Mouse (Mus musculus) embryonic facial prominence, embryonic 11.5 days (tissue): ENCODE data around the gene Abracl. TPM values are rescaled to one million over a fixed set of nuclear protein-coding genes. Genes with fewer than 3 reads are reported as not detected.

ENCODE experiments used
- ATAC-seq: fragments of 200-750 bp; cut with Nextera tagmentation; replicated peaks from 2 replicates; pipeline ENCODE4 v1.8.0; 2017; ENCODE audit warnings: low read depth; ENCODE audit not compliant: insufficient number of reproducible peaks, low FRiP score, low TSS enrichment
- DNase-seq: peaks from one replicate; pipeline ENCODE4 v3.0.0-alpha.2; 2015; ENCODE audit warnings: low spot score
- H3K27ac ChIP-seq: fragments of 300-500 bp; sonication (generic); replicated peaks from 2 replicates; pipeline ENCODE4 v1.5.1; 2014; ENCODE audit warnings: mild to moderate bottlenecking, low read depth, low read length, control low read depth
- H3K27me3 ChIP-seq: fragments of 300-500 bp; sonication (generic); 2 replicates; pipeline ENCODE4 v1.6.1; 2014; ENCODE audit warnings: mild to moderate bottlenecking, low read length, moderate library complexity, mixed read lengths; ENCODE audit not compliant: control insufficient read depth, insufficient read depth
- H3K36me3 ChIP-seq: fragments of 300-500 bp; sonication (generic); replicated peaks from 2 replicates; pipeline ENCODE4 v1.6.1; 2014; ENCODE audit warnings: low read depth, mild to moderate bottlenecking, low read length, moderate library complexity, mixed read lengths; ENCODE audit not compliant: control insufficient read depth, insufficient read depth
- H3K4me1 ChIP-seq: fragments of 300-500 bp; sonication (generic); 2 replicates; pipeline ENCODE4 v1.6.1; 2014; ENCODE audit warnings: low read length, mixed read lengths; ENCODE audit not compliant: control insufficient read depth, insufficient read depth
- H3K4me2 ChIP-seq: fragments of 300-500 bp; sonication (generic); 2 replicates; pipeline ENCODE4 v1.6.1; 2014; ENCODE audit warnings: low read depth, mild to moderate bottlenecking, control low read depth, low read length, moderate library complexity
- H3K4me3 ChIP-seq: fragments of 300-500 bp; sonication (generic); 2 replicates; pipeline ENCODE4 v1.5.1; 2014; ENCODE audit warnings: low read depth, low read length, control low read depth
- H3K9ac ChIP-seq: fragments of 300-500 bp; sonication (generic); replicated peaks from 2 replicates; pipeline ENCODE4 v1.6.1; 2014; ENCODE audit warnings: mild to moderate bottlenecking, control low read depth, low read length
- H3K9me3 ChIP-seq: fragments of 300-500 bp; sonication (generic); replicated peaks from 2 replicates; pipeline ENCODE4 v1.6.1; 2016; ENCODE audit warnings: mild to moderate bottlenecking, low read length, inconsistent platforms, mixed read lengths; ENCODE audit not compliant: control insufficient read depth
- WGBS: fragments of 180-500 bp; shearing (Covaris S2); extraction: QIAGEN DNeasy Blood & Tissue Kit; methylation state at CpG from one replicate; pipeline ENCODE4 v1.1.7; 2014; 5-methylcytosine and 5-hydroxymethylcytosine counted together
- polyA plus RNA-seq: library from polyadenylated mRNA; unstranded; fragments of >200 nt; fragmentation: Nextera tagmentation; extraction: Ambion mirVana; gene quantifications from 2 replicates; pipeline ENCODE4 v1.2.1, GENCODE M21; 2014

Abracl gene
- polyA plus RNA-seq, 1 experiment from 2014 or later, result 208 TPM

DNA sequence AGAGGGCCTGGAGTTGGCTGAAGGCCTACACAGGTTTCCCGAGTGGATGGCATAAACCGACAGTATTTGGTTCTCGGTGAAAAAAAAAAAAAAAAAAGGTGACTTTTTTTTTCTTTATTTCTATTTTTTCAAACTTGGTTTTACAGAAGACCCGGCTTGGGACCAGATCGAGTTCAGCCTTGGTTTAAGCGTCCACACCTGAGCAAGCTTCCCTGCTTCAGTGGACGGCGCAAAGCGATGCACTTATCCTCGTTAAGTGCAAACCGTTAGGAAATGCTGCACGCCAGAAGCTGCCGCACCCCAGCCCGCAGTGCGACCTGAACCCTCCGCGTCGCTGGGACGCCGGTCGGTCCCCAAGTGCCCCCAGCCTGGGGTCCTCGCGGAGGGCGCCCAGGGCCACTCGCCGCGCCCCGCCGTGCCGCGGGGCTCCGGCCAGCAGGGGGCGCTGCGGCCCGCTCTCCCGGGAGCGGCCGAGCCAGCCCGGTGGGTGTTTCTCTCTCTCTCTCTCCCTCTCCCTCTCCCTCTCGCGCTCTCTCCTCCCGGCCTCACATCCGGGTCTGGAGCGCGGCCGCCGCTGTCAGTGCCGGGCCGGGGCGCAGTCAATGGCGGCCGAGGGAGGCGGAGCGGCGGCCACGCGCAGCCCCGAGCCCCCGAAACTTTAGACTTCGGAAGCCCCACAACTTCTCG, 32.1 kb upstream of the Abracl start:
- no peaks in the 10 kb centered on the region for H3K36me3 ChIP-seq
- peak overlapping the region; percentile 83 for H3K27ac ChIP-seq
- 1% methylated on average over 59 of the region's 61 CpGs for WGBS
- peak; percentile 90 for DNase-seq
- no peaks in the 10 kb centered on the region for H3K27me3 ChIP-seq
- peak overlapping the region; percentile 95 for H3K9ac ChIP-seq
- peak overlapping the region; percentile 67 for H3K4me2 ChIP-seq
- peak overlapping the region; percentile 95 for H3K4me3 ChIP-seq
- ATAC-seq, result peak; percentile 97
- no peaks in the 10 kb centered on the region for H3K9me3 ChIP-seq
- H3K4me1 ChIP-seq, result 0 out of 2 replicates have a peak, but pooled peaks cover 3% of the 10 kb centered on the region

DNA sequence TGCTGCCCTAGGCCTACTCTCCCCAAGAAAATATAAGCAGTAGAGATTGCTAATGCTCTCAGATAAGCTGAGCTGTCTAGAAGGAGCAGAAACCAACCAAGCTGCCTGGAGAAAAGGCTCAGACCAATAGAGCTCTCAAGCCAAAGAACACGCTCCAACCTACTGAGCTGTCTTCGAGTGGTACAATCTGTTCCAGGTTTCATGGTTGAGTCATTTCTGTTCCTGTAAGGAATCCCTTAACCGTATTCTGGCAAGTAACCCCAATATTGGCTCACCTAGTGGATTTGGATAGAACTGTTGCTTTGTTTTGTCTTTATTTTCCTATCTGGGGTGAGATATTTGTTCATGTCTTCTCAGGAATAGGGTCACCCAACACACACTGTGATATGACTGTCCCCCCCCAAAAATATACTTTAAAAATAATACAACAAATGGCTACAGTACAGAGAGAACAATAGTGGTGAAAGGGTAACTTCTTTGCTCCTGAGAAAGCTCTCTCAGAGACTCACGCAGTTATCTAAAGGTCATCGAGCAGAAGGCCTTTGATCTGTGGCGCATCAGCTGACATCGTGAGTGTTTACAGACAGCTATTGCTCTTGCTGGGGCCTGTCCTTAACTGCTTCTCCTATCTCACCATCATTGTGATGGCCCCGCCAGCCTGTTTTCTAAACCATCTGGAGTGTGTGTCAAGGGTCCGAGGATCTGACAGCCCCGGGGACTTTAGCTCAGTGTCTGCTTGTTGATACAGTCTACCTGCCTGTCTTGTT, 24.5 kb upstream of the Abracl start:
- Histone ChIP-seq H3K27ac (no peak overlapping the region), H3K9me3 (no peaks in the 10 kb centered on the region), H3K4me1 (no peaks in the 10 kb centered on the region), H3K36me3 (no peaks in the 10 kb centered on the region), H3K4me2 (no peak overlapping the region), H3K4me3 (no peak overlapping the region), H3K9ac (no peak overlapping the region), H3K27me3 (no peaks in the 10 kb centered on the region)
- DNase-seq, result no peak
- WGBS, result 77% methylated on average over 10 of the region's 10 CpGs
- ATAC-seq, result no peak

DNA sequence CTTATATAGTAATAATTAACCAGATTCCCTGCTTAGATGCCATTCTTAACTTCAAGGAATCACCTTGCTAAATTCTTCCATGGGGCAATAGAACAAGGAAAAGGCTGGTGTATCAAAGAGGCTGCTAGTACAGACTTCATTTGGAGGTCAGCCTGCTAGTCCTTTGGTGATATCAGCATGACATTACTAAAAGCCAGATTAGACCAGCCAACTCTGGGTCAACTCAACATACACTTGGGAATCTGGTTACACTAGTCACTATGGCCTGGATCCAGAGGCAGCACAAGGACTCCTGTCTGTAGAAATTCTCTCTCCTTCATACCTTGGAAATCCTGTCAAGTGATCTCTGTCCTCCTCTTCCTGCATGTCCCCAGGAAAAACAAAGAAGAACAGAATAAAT, 23.3 kb upstream of the Abracl start:
- no peaks in the 10 kb centered on the region for H3K36me3 ChIP-seq
- H3K9me3 ChIP-seq, result no peaks in the 10 kb centered on the region
- H3K27me3 ChIP-seq, result no peaks in the 10 kb centered on the region
- no peak overlapping the region for H3K4me3 ChIP-seq
- no peak overlapping the region for H3K9ac ChIP-seq
- H3K4me1 ChIP-seq, result no peaks in the 10 kb centered on the region
- no peak overlapping the region for H3K27ac ChIP-seq
- no peak overlapping the region for H3K4me2 ChIP-seq
- DNase-seq (no peak), ATAC-seq (no peak)

DNA sequence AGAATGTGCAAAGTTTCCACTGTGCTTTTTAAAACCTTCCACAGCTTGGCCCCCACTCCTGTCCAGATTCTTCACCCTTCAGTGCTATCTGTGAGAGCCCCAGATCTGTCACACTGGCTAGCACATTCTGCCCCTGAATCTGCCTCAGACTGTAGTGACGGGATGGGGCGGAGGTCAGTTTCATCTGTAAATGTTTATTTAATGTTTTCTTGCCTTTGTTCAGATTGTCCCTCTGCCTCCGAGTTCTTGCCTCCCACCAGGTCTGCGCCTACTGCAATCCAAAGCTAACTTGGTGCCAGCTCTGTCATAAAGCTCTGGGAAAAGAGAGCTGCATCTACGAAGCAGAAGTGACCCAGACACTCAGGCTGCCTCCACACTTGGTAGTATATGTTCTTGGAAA, 13.8 kb upstream of the Abracl start:
- ATAC-seq (no peak), DNase-seq (no peak)
- Histone ChIP-seq H3K27me3 (no peaks in the 10 kb centered on the region), H3K9ac (no peak overlapping the region), H3K4me2 (no peak overlapping the region), H3K27ac (no peak overlapping the region), H3K9me3 (no peaks in the 10 kb centered on the region), H3K4me1 (no peaks in the 10 kb centered on the region), H3K4me3 (no peak overlapping the region), H3K36me3 (no peaks in the 10 kb centered on the region)
- 77% methylated on average over 5 of the region's 5 CpGs for WGBS

DNA sequence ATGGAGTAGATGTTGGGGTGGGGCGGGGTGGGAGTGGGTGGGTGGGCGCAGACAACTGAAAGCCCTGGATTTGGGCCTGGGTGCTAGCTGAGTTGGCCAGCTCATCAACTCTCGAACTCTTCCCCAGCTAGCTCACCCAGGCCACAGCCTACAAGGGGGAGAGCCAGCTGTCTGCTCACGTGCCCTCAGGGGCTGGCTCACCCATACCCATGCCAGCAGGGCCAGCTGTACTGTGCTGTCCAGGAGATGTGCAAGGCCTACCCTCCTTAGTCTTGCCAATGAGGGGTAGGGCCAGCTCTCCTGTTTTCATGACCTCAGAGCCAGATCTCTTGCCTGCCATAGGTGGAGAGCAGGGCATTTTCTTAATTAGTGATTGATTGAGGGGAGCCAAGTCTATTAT, 11.3 kb upstream of the Abracl start:
- H3K27me3 ChIP-seq, result no peaks in the 10 kb centered on the region
- H3K4me3 ChIP-seq, result no peak overlapping the region
- no peak overlapping the region for H3K9ac ChIP-seq
- 80% methylated on average over 4 of the region's 4 CpGs for WGBS
- H3K4me2 ChIP-seq, result no peak overlapping the region
- H3K36me3 ChIP-seq, result no peaks in the 10 kb centered on the region
- DNase-seq (no peak), ATAC-seq (no peak)
- no peaks in the 10 kb centered on the region for H3K4me1 ChIP-seq
- no peaks in the 10 kb centered on the region for H3K9me3 ChIP-seq
- H3K27ac ChIP-seq, result no peak overlapping the region

DNA sequence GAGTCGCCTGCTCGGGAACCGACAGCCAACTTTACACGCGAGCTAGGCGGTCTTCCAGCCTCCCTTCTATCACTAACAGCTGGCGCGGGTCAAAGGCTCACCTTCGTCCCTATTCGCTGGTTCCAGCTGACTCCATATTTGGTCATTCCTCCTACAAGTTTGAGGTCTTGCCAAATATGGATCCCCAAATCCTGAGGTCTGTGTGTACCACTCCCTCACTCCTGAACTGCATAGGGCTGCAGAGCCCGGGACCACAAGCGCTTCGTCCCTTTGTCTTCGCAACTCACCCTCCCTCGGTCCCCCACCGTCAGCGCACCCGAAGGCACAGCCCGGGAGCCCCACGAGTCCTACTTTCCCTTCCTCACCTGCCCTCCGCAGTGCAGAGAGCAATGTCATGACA, 776 bp downstream of the Abracl start:
- peak; percentile 77 for ATAC-seq
- under 1% methylated on average over 21 of the region's 21 CpGs for WGBS

DNA sequence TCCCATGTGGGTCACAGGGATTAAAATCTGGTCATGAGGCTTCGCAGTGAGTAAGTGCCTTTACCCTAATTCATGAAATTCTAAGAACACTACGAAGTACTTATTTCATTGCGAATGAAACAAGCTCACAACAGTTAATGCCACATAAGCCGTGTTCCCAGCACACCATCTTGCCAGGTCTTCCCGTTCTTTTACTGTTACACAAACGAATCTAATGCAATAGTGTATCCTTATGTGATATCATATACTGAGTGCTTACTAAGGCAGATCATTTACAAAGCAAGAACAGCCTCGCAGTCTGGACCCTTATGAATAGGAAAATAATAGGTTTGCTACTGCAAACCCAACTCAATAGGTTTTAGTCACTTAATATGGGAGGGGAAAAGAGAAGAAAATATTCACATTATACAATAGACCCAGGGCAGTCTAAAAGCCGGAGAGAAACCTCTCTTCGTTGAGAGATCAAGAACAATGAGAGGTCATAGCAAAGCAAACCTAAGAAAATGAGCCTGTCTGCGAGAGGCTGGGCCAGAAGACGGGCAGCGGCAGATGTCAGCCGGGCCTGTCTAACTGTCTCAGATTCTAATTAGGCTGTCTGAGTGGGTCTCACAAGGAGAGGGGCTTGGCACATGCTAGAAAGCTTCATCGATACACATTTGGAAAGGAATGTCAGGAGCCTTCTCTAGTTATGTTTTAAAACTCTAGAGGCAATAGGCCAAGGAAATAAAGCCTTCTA, 1.3 kb downstream of the Abracl start:
- no peaks in the 10 kb centered on the region for H3K9me3 ChIP-seq
- WGBS, result 39% methylated on average over 14 of the region's 14 CpGs
- DNase-seq (peak; percentile 7), ATAC-seq (peak; percentile 19; the same call in 1 of the 2 replicates)
- H3K27ac ChIP-seq, result peak overlapping the region; percentile 84
- peak overlapping the region; percentile 81 for H3K9ac ChIP-seq
- peak overlapping the region; percentile 67 for H3K4me3 ChIP-seq
- no peaks in the 10 kb centered on the region for H3K27me3 ChIP-seq
- no peaks in the 10 kb centered on the region for H3K36me3 ChIP-seq
- no peaks in the 10 kb centered on the region for H3K4me1 ChIP-seq
- H3K4me2 ChIP-seq, result peak overlapping the region; percentile 72

More for the DNA sequence above, 776 bp downstream of the Abracl start:
- Histone ChIP-seq H3K4me3 (peak overlapping the region; percentile 67), H3K4me1 (no peaks in the 10 kb centered on the region), H3K27ac (peak overlapping the region; percentile 84), H3K4me2 (peak overlapping the region; percentile 72), H3K9ac (peak overlapping the region; percentile 81), H3K9me3 (no peaks in the 10 kb centered on the region), H3K27me3 (no peaks in the 10 kb centered on the region), H3K36me3 (no peaks in the 10 kb centered on the region)
- peak; percentile 88 for DNase-seq

DNA sequence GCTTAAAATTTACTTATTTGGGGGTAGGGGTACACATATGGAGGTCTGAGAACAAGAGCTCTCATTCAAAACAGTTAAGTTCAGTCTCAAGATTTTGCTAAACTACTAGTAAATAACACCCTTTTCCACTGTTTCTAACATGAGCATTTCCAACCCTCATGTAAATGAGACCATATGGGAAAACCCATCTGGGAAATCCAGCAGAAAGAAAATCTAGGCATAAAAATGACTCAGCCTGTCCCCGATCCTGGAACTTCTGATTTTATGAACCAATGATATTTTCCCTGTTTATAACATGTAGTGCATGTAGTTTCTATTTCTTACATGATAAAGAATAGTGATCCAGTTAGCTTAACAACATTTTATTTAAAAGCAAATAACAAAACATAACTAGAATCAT, 2.2 kb downstream of the Abracl start:
- H3K27me3 ChIP-seq, result no peaks in the 10 kb centered on the region
- H3K27ac ChIP-seq, result no peak overlapping the region
- no peak overlapping the region for H3K9ac ChIP-seq
- H3K4me3 ChIP-seq, result no peak overlapping the region
- no peaks in the 10 kb centered on the region for H3K4me1 ChIP-seq
- ATAC-seq (no peak), DNase-seq (peak; percentile 15)
- H3K9me3 ChIP-seq, result no peaks in the 10 kb centered on the region
- 60% methylated on average over 1 of the region's 1 CpGs for WGBS
- H3K4me2 ChIP-seq, result no peak overlapping the region
- H3K36me3 ChIP-seq, result no peaks in the 10 kb centered on the region
